Mouse (Mus musculus) kidney, adult 10 weeks (tissue): ENCODE data around the gene Gabrg3. TPM values are rescaled to one million over a fixed set of nuclear protein-coding genes. Genes with fewer than 3 reads are reported as not detected.

Experiments used
- polyA plus RNA-seq: library from polyadenylated mRNA; stranded (reverse); fragments of 350-450 nt; fragmentation: Illumina TruSeq; extraction: RNeasy Lipid Tissue Mini Kit (QIAGEN cat#74804); gene quantifications from one replicate; pipeline ENCODE4 v1.2.3, GENCODE M21; 2014; ENCODE audit warnings: low read depth, low replicate concordance

Gabrg3 gene
- polyA plus RNA-seq: not detected

GRCm38 (mm10) chr7:57386517-57387340 lies at the start of gene Gabrg3:
Gabrg3 (minus strand) TSS chr7:57387188.

GRCm38 (mm10) chr7:57419392-57419791 lies 32.4 kb upstream of the Gabrg3 start, which contains the start of gene Gabrb3:
Gabrb3 (plus strand) TSS chr7:57419692.

Other genes with a start within 250 kb of the Gabrg3 start
- 20.8 TPM for gene Gabrb3, start 32.5 kb upstream of the Gabrg3 start, polyA plus RNA-seq
- not detected for gene Gabra5, start 122.9 kb upstream of the Gabrg3 start, polyA plus RNA-seq